Mouse (Mus musculus): Measurements from ENCODE around the gene Gtf2f2. TPM values are rescaled to one million over a fixed set of nuclear protein-coding genes. Genes with fewer than 3 reads are reported as not detected.

Gtf2f2 gene
- total RNA-seq, 2 experiments from 2014 or later = 22.4 to 23.0 TPM

GRCm38 (mm10) chr14:76001781-76002180 lies 8.9 kb downstream of the Gtf2f2 start:
- no peak for DNase-seq (ENCODE audit: low spot score in 2 of 2)

- DNase-seq (ENCODE audit: low spot score in 2 of 2) = no peak
These were observed 12.6 kb downstream of the Gtf2f2 start for GRCm38 (mm10) chr14:75998082-75998481.

GRCm38 (mm10) chr14:75992371-75992770 lies 18.3 kb downstream of the Gtf2f2 start:
- DNase-seq (ENCODE audit: low spot score in 2 of 2) = no peak

- no peak for DNase-seq (ENCODE audit: low spot score in 2 of 2)
These were observed 19.7 kb downstream of the Gtf2f2 start for GRCm38 (mm10) chr14:75990936-75991335.

GRCm38 (mm10) chr14:75989168-75989567 lies 21.5 kb downstream of the Gtf2f2 start:
- DNase-seq (ENCODE audit: low spot score in 2 of 2) = no peak

GRCm38 (mm10) chr14:75986878-75987483 lies 23.7 kb downstream of the Gtf2f2 start:
- no peak for DNase-seq (ENCODE audit: low spot score in 2 of 2)

- no peak for DNase-seq (ENCODE audit: low spot score in 2 of 2)
These were observed 25.6 kb downstream of the Gtf2f2 start for GRCm38 (mm10) chr14:75985112-75985511.

- no peak for DNase-seq (ENCODE audit: low spot score in 2 of 2)
These were observed 26.8 kb downstream of the Gtf2f2 start for GRCm38 (mm10) chr14:75983891-75984290.

GRCm38 (mm10) chr14:75981231-75981630 lies 29.4 kb downstream of the Gtf2f2 start:
- no peak for DNase-seq (ENCODE audit: low spot score in 2 of 2)

GRCm38 (mm10) chr14:75976107-75976506 lies 34.6 kb downstream of the Gtf2f2 start:
- DNase-seq (ENCODE audit: low spot score in 2 of 2) = no peak

GRCm38 (mm10) chr14:75967291-75967690 lies 43.4 kb downstream of the Gtf2f2 start:
- DNase-seq (ENCODE audit: low spot score in 2 of 2) = no peak

GRCm38 (mm10) chr14:75964433-75964832 lies 46.2 kb downstream of the Gtf2f2 start:
- DNase-seq (ENCODE audit: low spot score in 2 of 2) = no peak

GRCm38 (mm10) chr14:75964000-75964399 lies 46.7 kb downstream of the Gtf2f2 start:
- no peak for DNase-seq (ENCODE audit: low spot score in 2 of 2)

- peak in 1 of 2 experiments; percentile 20 for DNase-seq (ENCODE audit: low spot score in 2 of 2)
These were observed 47.5 kb downstream of the Gtf2f2 start for GRCm38 (mm10) chr14:75963215-75963614.

- peak; percentile 84 to 93 for DNase-seq (ENCODE audit: low spot score in 2 of 2)
These were observed 48.4 kb downstream of the Gtf2f2 start for GRCm38 (mm10) chr14:75962250-75962649.

GRCm38 (mm10) chr14:75954766-75955165 lies 55.9 kb downstream of the Gtf2f2 start, which contains the start of gene Kctd4:
TSS of gene Kctd4 (plus strand) at chr14:75955009.
- no peak for DNase-seq (ENCODE audit: low spot score in 2 of 2)

- no peak for DNase-seq (ENCODE audit: low spot score in 2 of 2)
These were observed 57.7 kb downstream of the Gtf2f2 start for GRCm38 (mm10) chr14:75953011-75953410.

- no peak for DNase-seq (ENCODE audit: low spot score in 2 of 2)
These were observed 63.0 kb downstream of the Gtf2f2 start for GRCm38 (mm10) chr14:75947674-75948073.

GRCm38 (mm10) chr14:75942365-75942764 lies 68.3 kb downstream of the Gtf2f2 start:
- no peak for DNase-seq (ENCODE audit: low spot score in 2 of 2)

- DNase-seq (ENCODE audit: low spot score in 2 of 2) = no peak
These were observed 69.2 kb downstream of the Gtf2f2 start for GRCm38 (mm10) chr14:75941500-75941899.

- DNase-seq (ENCODE audit: low spot score in 2 of 2) = no peak
These were observed 73.0 kb downstream of the Gtf2f2 start for GRCm38 (mm10) chr14:75937714-75938113.

- DNase-seq (ENCODE audit: low spot score in 2 of 2) = no peak
These were observed 76.3 kb downstream of the Gtf2f2 start for GRCm38 (mm10) chr14:75934359-75934758.

GRCm38 (mm10) chr14:75931266-75931665 lies 79.4 kb downstream of the Gtf2f2 start:
- no peak for DNase-seq (ENCODE audit: low spot score in 2 of 2)
